Mouse (Mus musculus) neural tube, embryonic 12.5 days (tissue): Measurements from ENCODE around the gene Plpp7. TPM values are rescaled to one million over a fixed set of nuclear protein-coding genes. Genes with fewer than 3 reads are reported as not detected.

ENCODE experiments used
- ATAC-seq: fragments of 200-750 bp; cut with Nextera tagmentation; 2 replicates; pipeline ENCODE4 v1.8.0; 2017; ENCODE audit warnings: low read depth, mild to moderate bottlenecking, moderate TSS enrichment, moderate library complexity; ENCODE audit not compliant: low FRiP score
- H3K27ac ChIP-seq: fragments of 300-500 bp; sonication (generic); 2 replicates; pipeline ENCODE4 v1.5.1; 2016
- H3K27me3 ChIP-seq: fragments of 300-500 bp; sonication (generic); replicated peaks from 2 replicates; pipeline ENCODE4 v1.6.1; 2016; ENCODE audit warnings: mild to moderate bottlenecking
- H3K36me3 ChIP-seq: fragments of 300-500 bp; sonication (generic); 2 replicates; pipeline ENCODE4 v1.6.1; 2016; ENCODE audit warnings: mild to moderate bottlenecking
- H3K4me1 ChIP-seq: fragments of 300-500 bp; sonication (generic); 2 replicates; pipeline ENCODE4 v1.6.1; 2016
- H3K4me2 ChIP-seq: fragments of 300-500 bp; sonication (generic); replicated peaks from 2 replicates; pipeline ENCODE4 v1.6.1; 2016; ENCODE audit warnings: mild to moderate bottlenecking
- H3K4me3 ChIP-seq: fragments of 300-500 bp; sonication (generic); 2 replicates; pipeline ENCODE4 v1.5.1; 2016
- H3K9ac ChIP-seq: fragments of 300-500 bp; sonication (generic); 2 replicates; pipeline ENCODE4 v1.6.1; 2016; ENCODE audit warnings: mild to moderate bottlenecking
- H3K9me3 ChIP-seq: fragments of 300-500 bp; sonication (generic); 2 replicates; pipeline ENCODE4 v1.6.1; 2016; ENCODE audit warnings: mild to moderate bottlenecking
- WGBS: fragments of 180-500 bp; shearing (Covaris S2); methylation state at CpG from one replicate; pipeline ENCODE4 v1.1.7; 2016; 5-methylcytosine and 5-hydroxymethylcytosine counted together
- polyA plus RNA-seq: library from polyadenylated mRNA; unstranded; fragments of >200 nt; fragmentation: Nextera tagmentation; extraction: Ambion mirVana; gene quantifications from 2 replicates; pipeline ENCODE4 v1.2.1, GENCODE M21; 2016

The Plpp7 gene
- polyA plus RNA-seq, 1 experiment from 2014 or later, result 13.7 TPM

- H3K4me3 ChIP-seq, result no peak overlapping the region
- no peak for ATAC-seq
- 0 out of 2 replicates have a peak overlapping the region, but pooled peaks have one; percentile 30 for H3K4me2 ChIP-seq
- H3K9me3 ChIP-seq, result no peaks in the 10 kb centered on the region
- H3K9ac ChIP-seq, result no peak overlapping the region
- H3K36me3 ChIP-seq, result no peaks in the 10 kb centered on the region
- H3K4me1 ChIP-seq, result peaks cover 14% of the 10 kb centered on the region
- no peaks in the 10 kb centered on the region for H3K27me3 ChIP-seq
- 4% methylated on average over 12 of the region's 12 CpGs for WGBS
- H3K27ac ChIP-seq, result no peak overlapping the region
These were observed 37.3 kb downstream of the Plpp7 start for GRCm38 (mm10) chr2:32132567-32132992.

GRCm38 (mm10) chr2:32134039-32134438 lies 38.7 kb downstream of the Plpp7 start:
- Histone ChIP-seq H3K27ac (no peak overlapping the region), H3K27me3 (no peaks in the 10 kb centered on the region), H3K36me3 (no peaks in the 10 kb centered on the region), H3K9me3 (no peaks in the 10 kb centered on the region), H3K4me1 (peaks cover 10% of the 10 kb centered on the region), H3K9ac (no peak overlapping the region), H3K4me3 (no peak overlapping the region), H3K4me2 (no peak overlapping the region)
- 8% methylated on average over 2 of the region's 2 CpGs for WGBS
- no peak for ATAC-seq

- H3K4me1 ChIP-seq, result peaks cover 3% of the 10 kb centered on the region; the same call in 1 of the 2 replicates
- H3K27ac ChIP-seq, result peak overlapping the region; percentile 79
- H3K4me2 ChIP-seq, result peak overlapping the region; percentile 86
- ATAC-seq, result peak; percentile 96
- H3K27me3 ChIP-seq, result no peaks in the 10 kb centered on the region; the same call in 1 of the 2 replicates
- under 1% methylated on average over 40 of the region's 40 CpGs for WGBS
- H3K9me3 ChIP-seq, result no peaks in the 10 kb centered on the region
- H3K9ac ChIP-seq, result peak overlapping the region; percentile 72
- H3K36me3 ChIP-seq, result no peaks in the 10 kb centered on the region
- peak overlapping the region; percentile 62 for H3K4me3 ChIP-seq
These were observed 42.4 kb downstream of the Plpp7 start for GRCm38 (mm10) chr2:32137667-32138266.

- H3K27ac ChIP-seq, result no peak overlapping the region
- no peak overlapping the region for H3K4me2 ChIP-seq
- 81% methylated on average over 5 of the region's 5 CpGs for WGBS
- no peak for ATAC-seq
- peaks cover 3% of the 10 kb centered on the region; the same call in 1 of the 2 replicates for H3K4me1 ChIP-seq
- no peak overlapping the region for H3K4me3 ChIP-seq
- no peaks in the 10 kb centered on the region for H3K9me3 ChIP-seq
- no peak overlapping the region for H3K9ac ChIP-seq
- no peaks in the 10 kb centered on the region; the same call in 1 of the 2 replicates for H3K27me3 ChIP-seq
- no peaks in the 10 kb centered on the region for H3K36me3 ChIP-seq
These were observed 44.0 kb downstream of the Plpp7 start for GRCm38 (mm10) chr2:32139377-32139776.

- Histone ChIP-seq H3K4me1 (peaks cover 3% of the 10 kb centered on the region; the same call in 1 of the 2 replicates), H3K9ac (no peak overlapping the region)
- 41% methylated on average over 4 of the region's 4 CpGs for WGBS
These were observed 45.2 kb downstream of the Plpp7 start for GRCm38 (mm10) chr2:32140498-32140934.

GRCm38 (mm10) chr2:32141602-32142001 lies 46.3 kb downstream of the Plpp7 start:
- WGBS, result 80% methylated on average over 6 of the region's 6 CpGs

More at GRCm38 (mm10) chr2:32140498-32140934, 45.2 kb downstream of the Plpp7 start:
- ATAC-seq, result no peak
- Histone ChIP-seq H3K27me3 (no peaks in the 10 kb centered on the region; the same call in 1 of the 2 replicates), H3K9me3 (no peaks in the 10 kb centered on the region), H3K27ac (no peak overlapping the region), H3K4me3 (no peak overlapping the region), H3K4me2 (no peak overlapping the region), H3K36me3 (no peaks in the 10 kb centered on the region)

GRCm38 (mm10) chr2:32142368-32142767 lies 47.0 kb downstream of the Plpp7 start:
- no peak overlapping the region for H3K4me3 ChIP-seq
- ATAC-seq, result no peak
- H3K27ac ChIP-seq, result no peak overlapping the region
- H3K9me3 ChIP-seq, result no peaks in the 10 kb centered on the region
- H3K9ac ChIP-seq, result no peak overlapping the region
- no peaks in the 10 kb centered on the region; the same call in 1 of the 2 replicates for H3K27me3 ChIP-seq
- no peaks in the 10 kb centered on the region for H3K36me3 ChIP-seq
- 66% methylated on average over 6 of the region's 6 CpGs for WGBS
- no peaks in the 10 kb centered on the region for H3K4me1 ChIP-seq
- no peak overlapping the region for H3K4me2 ChIP-seq

More at GRCm38 (mm10) chr2:32141602-32142001, 46.3 kb downstream of the Plpp7 start:
- no peak overlapping the region for H3K9ac ChIP-seq
- H3K4me3 ChIP-seq, result no peak overlapping the region
- H3K4me1 ChIP-seq, result peaks cover 3% of the 10 kb centered on the region; the same call in 1 of the 2 replicates
- H3K27me3 ChIP-seq, result no peaks in the 10 kb centered on the region; the same call in 1 of the 2 replicates
- ATAC-seq, result no peak
- no peaks in the 10 kb centered on the region for H3K36me3 ChIP-seq
- no peaks in the 10 kb centered on the region for H3K9me3 ChIP-seq
- H3K4me2 ChIP-seq, result no peak overlapping the region
- H3K27ac ChIP-seq, result no peak overlapping the region

GRCm38 (mm10) chr2:32144633-32145032 lies 49.3 kb downstream of the Plpp7 start:
- Histone ChIP-seq H3K4me1 (no peaks in the 10 kb centered on the region), H3K27me3 (no peaks in the 10 kb centered on the region; the same call in 1 of the 2 replicates), H3K36me3 (no peaks in the 10 kb centered on the region), H3K9me3 (no peaks in the 10 kb centered on the region), H3K4me3 (no peak overlapping the region), H3K27ac (no peak overlapping the region), H3K4me2 (no peak overlapping the region), H3K9ac (no peak overlapping the region)
- 90% methylated on average over 5 of the region's 5 CpGs for WGBS
- no peak for ATAC-seq

GRCm38 (mm10) chr2:32146617-32147162 lies 51.4 kb downstream of the Plpp7 start:
- no peak for ATAC-seq
- H3K4me1 ChIP-seq, result no peaks in the 10 kb centered on the region
- no peak overlapping the region for H3K9ac ChIP-seq
- H3K4me3 ChIP-seq, result no peak overlapping the region
- H3K27ac ChIP-seq, result no peak overlapping the region
- H3K4me2 ChIP-seq, result no peak overlapping the region
- 75% methylated on average over 5 of the region's 5 CpGs for WGBS
- H3K9me3 ChIP-seq, result no peaks in the 10 kb centered on the region
- H3K36me3 ChIP-seq, result no peaks in the 10 kb centered on the region
- no peaks in the 10 kb centered on the region; the same call in 1 of the 2 replicates for H3K27me3 ChIP-seq

GRCm38 (mm10) chr2:32150135-32150534 lies 54.8 kb downstream of the Plpp7 start:
- H3K4me2 ChIP-seq, result peak overlapping the region; percentile 75
- no peaks in the 10 kb centered on the region for H3K27me3 ChIP-seq
- peak overlapping the region; percentile 100 for H3K9ac ChIP-seq
- H3K36me3 ChIP-seq, result no peaks in the 10 kb centered on the region
- ATAC-seq, result no peak
- peaks cover 31% of the 10 kb centered on the region for H3K4me1 ChIP-seq
- H3K27ac ChIP-seq, result no peak overlapping the region
- H3K4me3 ChIP-seq, result peak overlapping the region; percentile 98
- 23% methylated on average over 1 of the region's 1 CpGs for WGBS
- no peaks in the 10 kb centered on the region for H3K9me3 ChIP-seq

- Histone ChIP-seq H3K4me2 (peak overlapping the region; percentile 75), H3K4me1 (peaks cover 35% of the 10 kb centered on the region), H3K4me3 (peak overlapping the region; percentile 98), H3K27me3 (no peaks in the 10 kb centered on the region), H3K36me3 (no peaks in the 10 kb centered on the region), H3K27ac (peak overlapping the region; percentile 99), H3K9me3 (no peaks in the 10 kb centered on the region), H3K9ac (peak overlapping the region; percentile 100)
- WGBS, result 4% methylated on average over 7 of the region's 7 CpGs
- ATAC-seq, result peak; percentile 71
These were observed 55.2 kb downstream of the Plpp7 start for GRCm38 (mm10) chr2:32150562-32150923.

GRCm38 (mm10) chr2:32150924-32151659 lies 55.8 kb downstream of the Plpp7 start, which contains the start of gene Prrc2b:
TSS of gene Prrc2b (plus strand) at chr2:32151082.
- H3K4me1 ChIP-seq, result peaks cover 40% of the 10 kb centered on the region
- no peaks in the 10 kb centered on the region for H3K36me3 ChIP-seq
- no peaks in the 10 kb centered on the region for H3K9me3 ChIP-seq
- peak; percentile 68 for ATAC-seq
- peak within 1 kb of the TSS; percentile 99 for H3K27ac ChIP-seq
- H3K9ac ChIP-seq, result peak within 1 kb of the TSS; percentile 100
- H3K27me3 ChIP-seq, result no peaks in the 10 kb centered on the region
- peak within 1 kb of the TSS; percentile 75 for H3K4me2 ChIP-seq
- peak within 1 kb of the TSS; percentile 98 for H3K4me3 ChIP-seq
- WGBS, result under 1% methylated on average over 86 of the region's 117 CpGs
